Mouse (Mus musculus): ENCODE measurements around the gene Car14. TPM values are rescaled to one million over a fixed set of nuclear protein-coding genes. Genes with fewer than 3 reads are reported as not detected.
A peak's percentile ranks its signal among the peaks of the same experiment; 100 is the strongest.
"Not testable (repeated sequence)": the region's sequence is repeated elsewhere in the genome, so short reads cannot be mapped to it uniquely, and the experiment has no call there.

Gene Car14
- total and polyA plus RNA-seq, 2 experiments from 2014 or later: 126 to 137 TPM

- ATAC-seq (ENCODE audit: insufficient read depth, low read depth) (peak; percentile 13; the same call in 1 of the 2 replicates), DNase-seq (ENCODE audit: low spot score) (peak; percentile 76)
- H3K4me2 ChIP-seq (ENCODE audit: low read depth, low read length): peak overlapping the region; percentile 77
- H3K27me3 ChIP-seq (ENCODE audit: control insufficient read depth, insufficient read depth, low read length): no peaks in the 10 kb centered on the region
- H3K4me3 ChIP-seq (ENCODE audit: low read depth, low read length): peak overlapping the region; percentile 46
- 0 out of 2 replicates have a peak overlapping the region, but pooled peaks have one; percentile 1 for H3K9ac ChIP-seq (replicated peaks; ENCODE audit: low read depth, low read length)
- no peaks in the 10 kb centered on the region for H3K9me3 ChIP-seq (replicated peaks; ENCODE audit: control insufficient read depth, low read length)
- peak overlapping the region; percentile 86 for H3K27ac ChIP-seq (ENCODE audit: low read depth)
- TF ChIP-seq CTCF (IDR thresholded peaks at IDR 0.05; ENCODE audit: low read depth) (no peak), EP300 (IDR thresholded peaks at IDR 0.05; ENCODE audit: low read depth) (no peak)
- peaks cover 17% of the 10 kb centered on the region; the same call in 1 of the 2 replicates for H3K36me3 ChIP-seq (replicated peaks; ENCODE audit: control insufficient read depth, insufficient read depth, low read length)
- peaks cover 26% of the 10 kb centered on the region for H3K4me1 ChIP-seq (ENCODE audit: control insufficient read depth, insufficient read depth)
These were observed 2.2 kb downstream of the Car14 start for GRCm38 (mm10) chr3:95902373-95902625.

DNA sequence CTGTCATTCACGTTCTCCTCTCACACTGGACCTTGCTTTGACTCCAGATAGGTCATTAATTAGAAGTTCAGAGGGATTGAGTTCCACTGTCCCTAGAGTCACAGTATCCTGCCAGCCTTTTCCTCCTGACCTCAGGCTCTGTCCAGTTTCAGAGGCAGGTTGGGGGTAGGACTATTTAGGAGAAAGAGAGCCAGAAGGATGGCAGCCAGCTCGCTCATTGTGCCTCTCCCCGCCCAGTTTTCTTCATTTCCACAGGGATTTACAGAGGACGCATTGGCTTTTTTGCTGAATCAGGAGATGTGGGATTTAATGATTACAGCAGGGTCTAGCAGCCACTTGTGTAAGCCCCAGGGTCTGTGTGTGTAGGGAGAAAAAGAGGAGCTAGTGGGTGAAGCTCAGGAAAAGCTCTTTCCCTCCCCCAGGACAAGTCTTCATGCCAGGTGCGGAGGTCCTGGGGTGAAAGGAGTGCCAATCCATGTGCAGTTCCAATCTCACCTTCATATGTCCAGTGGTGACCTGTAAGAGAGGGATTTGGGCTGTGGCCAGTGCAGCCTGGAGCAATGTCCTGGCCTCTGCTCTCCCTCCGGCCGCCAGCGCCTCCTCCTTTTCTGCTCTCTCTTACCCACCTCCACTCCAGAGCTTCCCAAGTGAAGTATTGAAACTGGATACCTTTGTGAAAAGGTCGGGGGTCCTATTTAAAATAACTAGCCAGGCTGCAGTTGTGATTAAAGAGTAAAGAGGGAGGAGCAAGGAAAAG lies 2.7 kb downstream of the Car14 start:
- H3K36me3 ChIP-seq (replicated peaks; ENCODE audit: control insufficient read depth, insufficient read depth, low read length): peaks cover 18% of the 10 kb centered on the region; the same call in 1 of the 2 replicates
- no peaks in the 10 kb centered on the region for H3K27me3 ChIP-seq (ENCODE audit: control insufficient read depth, insufficient read depth, low read length)
- ATAC-seq (ENCODE audit: insufficient read depth, low read depth) (no peak), DNase-seq (ENCODE audit: low spot score) (peak; percentile 27)
- peaks cover 25% of the 10 kb centered on the region for H3K4me1 ChIP-seq (ENCODE audit: control insufficient read depth, insufficient read depth)
- TF ChIP-seq CTCF (IDR thresholded peaks at IDR 0.05; ENCODE audit: low read depth) (no peak), EP300 (IDR thresholded peaks at IDR 0.05; ENCODE audit: low read depth) (no peak)
- peak overlapping the region; percentile 77 for H3K4me2 ChIP-seq (ENCODE audit: low read depth, low read length)
- no peaks in the 10 kb centered on the region for H3K9me3 ChIP-seq (replicated peaks; ENCODE audit: control insufficient read depth, low read length)
- peak overlapping the region; percentile 86 for H3K27ac ChIP-seq (ENCODE audit: low read depth)
- H3K4me3 ChIP-seq (ENCODE audit: low read depth, low read length): peak overlapping the region; percentile 46
- 47% methylated on average over 9 of the region's 9 CpGs for WGBS
- 0 out of 2 replicates have a peak overlapping the region, but pooled peaks have one; percentile 2 for H3K9ac ChIP-seq (replicated peaks; ENCODE audit: low read depth, low read length)

DNA sequence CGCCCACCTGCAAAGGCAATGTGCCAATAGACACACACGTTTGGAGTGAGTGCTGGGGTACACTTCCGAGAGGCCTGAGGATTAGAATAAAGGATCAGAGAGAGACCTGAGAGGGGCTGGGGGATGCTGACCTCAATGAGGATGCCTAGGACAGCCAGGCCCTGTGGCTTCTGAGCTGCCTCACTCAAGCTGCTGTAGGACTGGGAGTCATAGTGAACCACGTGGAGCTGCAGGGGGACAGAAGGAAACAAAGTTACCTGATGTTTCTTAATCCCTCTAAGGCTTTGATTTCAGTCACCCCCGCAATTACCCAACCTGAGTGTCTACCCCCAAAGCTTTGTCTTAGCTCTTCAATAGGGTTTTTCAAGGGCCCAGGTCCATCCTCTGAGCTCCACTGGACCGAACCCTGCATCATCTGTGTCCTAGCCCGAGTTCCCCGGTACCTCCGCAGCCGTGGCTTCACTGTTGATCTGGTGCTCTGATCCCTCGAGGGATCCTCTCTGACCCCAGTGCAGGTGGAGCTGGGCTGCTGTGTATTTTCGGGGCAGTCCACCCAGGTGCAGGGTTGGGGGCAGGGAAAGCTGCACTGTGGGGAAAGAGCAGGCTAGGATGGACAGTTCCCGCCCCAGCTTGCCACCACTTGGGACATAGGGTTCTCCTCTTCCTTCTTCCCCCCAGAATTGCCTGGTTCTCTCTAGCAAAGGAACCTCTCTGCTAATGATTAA lies 4.5 kb downstream of the Car14 start:
- DNase-seq (ENCODE audit: low spot score) (no peak), ATAC-seq (ENCODE audit: insufficient read depth, low read depth) (no peak)
- Histone ChIP-seq H3K4me3 (ENCODE audit: low read depth, low read length) (no peak overlapping the region), H3K9ac (replicated peaks; ENCODE audit: low read depth, low read length) (no peak overlapping the region), H3K9me3 (replicated peaks; ENCODE audit: control insufficient read depth, low read length) (no peaks in the 10 kb centered on the region), H3K27ac (ENCODE audit: low read depth) (no peak overlapping the region), H3K27me3 (ENCODE audit: control insufficient read depth, insufficient read depth, low read length) (no peaks in the 10 kb centered on the region), H3K4me2 (ENCODE audit: low read depth, low read length) (no peak overlapping the region), H3K4me1 (ENCODE audit: control insufficient read depth, insufficient read depth) (peaks cover 13% of the 10 kb centered on the region), H3K36me3 (replicated peaks; ENCODE audit: control insufficient read depth, insufficient read depth, low read length) (peaks cover 18% of the 10 kb centered on the region)
- TF ChIP-seq EP300 (IDR thresholded peaks at IDR 0.05; ENCODE audit: low read depth) (no peak), CTCF (IDR thresholded peaks at IDR 0.05; ENCODE audit: low read depth) (no peak)
- WGBS: 77% methylated on average over 13 of the region's 13 CpGs

- not testable (repeated sequence) for DNase-seq (ENCODE audit: low spot score); H3K9ac ChIP-seq (replicated peaks; ENCODE audit: low read depth, low read length); H3K9me3 ChIP-seq (replicated peaks; ENCODE audit: control insufficient read depth, low read length); H3K27me3 ChIP-seq (ENCODE audit: control insufficient read depth, insufficient read depth, low read length); H3K27ac ChIP-seq (ENCODE audit: low read depth); H3K4me2 ChIP-seq (ENCODE audit: low read depth, low read length); ATAC-seq (ENCODE audit: insufficient read depth, low read depth); H3K4me3 ChIP-seq (ENCODE audit: low read depth, low read length)
- peaks cover 18% of the 10 kb centered on the region for H3K36me3 ChIP-seq (replicated peaks; ENCODE audit: control insufficient read depth, insufficient read depth, low read length)
- 83% methylated on average over 7 of the region's 7 CpGs for WGBS
- peaks cover 18% of the 10 kb centered on the region; the same call in 1 of the 2 replicates for H3K4me1 ChIP-seq (ENCODE audit: control insufficient read depth, insufficient read depth)
These were observed 9.0 kb downstream of the Car14 start for GRCm38 (mm10) chr3:95895501-95895900.

- peak; percentile 42 for DNase-seq (ENCODE audit: low spot score)
These were observed 10.0 kb downstream of the Car14 start for GRCm38 (mm10) chr3:95894317-95895160.

DNA sequence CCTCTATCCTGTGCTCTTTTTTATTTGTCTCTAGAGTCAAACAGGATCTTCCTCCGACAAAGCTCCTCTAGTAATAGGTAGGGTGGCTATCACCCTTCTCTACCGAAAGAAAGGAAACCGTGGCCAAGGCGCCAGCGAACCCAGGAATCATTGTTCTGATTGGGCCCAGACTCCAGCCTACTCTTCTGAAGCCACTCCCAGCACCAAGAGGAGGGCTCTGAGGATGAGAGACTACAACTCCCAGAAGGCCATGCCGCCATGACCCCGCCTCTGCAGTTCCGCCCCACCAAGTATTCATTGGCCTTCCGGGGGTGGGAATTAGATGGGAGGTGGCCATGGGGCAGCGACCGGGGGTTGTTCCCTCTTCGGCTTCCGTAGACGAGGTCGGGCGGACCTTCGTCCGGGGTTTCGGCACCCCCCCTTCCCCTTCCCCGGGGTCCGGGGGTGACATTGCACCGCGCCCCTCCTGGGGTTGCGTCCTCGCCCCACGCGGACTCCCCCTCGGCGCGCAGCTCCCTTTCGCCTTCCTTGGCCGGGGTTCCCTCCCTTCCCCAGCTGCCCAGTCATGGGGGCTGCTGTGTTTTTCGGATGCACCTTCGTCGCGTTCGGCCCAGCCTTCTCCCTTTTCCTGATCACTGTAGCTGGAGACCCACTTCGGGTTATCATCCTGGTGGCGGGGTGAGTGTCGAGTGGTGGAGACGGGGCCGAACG lies 10.7 kb downstream of the Car14 start, which contains the start of gene Aph1a:
Aph1a (plus strand) TSS at position 364 of the 711 bp plus-strand sequence.
- not testable (repeated sequence) for H3K9me3 ChIP-seq (replicated peaks; ENCODE audit: control insufficient read depth, low read length); H3K27me3 ChIP-seq (ENCODE audit: control insufficient read depth, insufficient read depth, low read length)
- Histone ChIP-seq H3K4me2 (ENCODE audit: low read depth, low read length) (peak within 1 kb of the TSS; percentile 81), H3K4me3 (ENCODE audit: low read depth, low read length) (peak within 1 kb of the TSS; percentile 63), H3K4me1 (ENCODE audit: control insufficient read depth, insufficient read depth) (peaks cover 18% of the 10 kb centered on the region; the same call in 1 of the 2 replicates), H3K9ac (replicated peaks; ENCODE audit: low read depth, low read length) (peak within 1 kb of the TSS; percentile 79), H3K27ac (ENCODE audit: low read depth) (peak within 1 kb of the TSS; percentile 94), H3K36me3 (replicated peaks; ENCODE audit: control insufficient read depth, insufficient read depth, low read length) (peaks cover 14% of the 10 kb centered on the region)
- peak; percentile 100 for DNase-seq (ENCODE audit: low spot score)
- peak; percentile 97 for ATAC-seq (ENCODE audit: insufficient read depth, low read depth)
- under 1% methylated on average over 23 of the region's 43 CpGs for WGBS

More at GRCm38 (mm10) chr3:95894317-95895160, 10.0 kb downstream of the Car14 start:
- H3K27ac ChIP-seq (ENCODE audit: low read depth): peak overlapping the region; percentile 94
- peak overlapping the region; percentile 79 for H3K9ac ChIP-seq (replicated peaks; ENCODE audit: low read depth, low read length)
- 6% methylated on average over 16 of the region's 16 CpGs for WGBS
- H3K36me3 ChIP-seq (replicated peaks; ENCODE audit: control insufficient read depth, insufficient read depth, low read length): peaks cover 18% of the 10 kb centered on the region
- peaks cover 18% of the 10 kb centered on the region; the same call in 1 of the 2 replicates for H3K4me1 ChIP-seq (ENCODE audit: control insufficient read depth, insufficient read depth)
- no peaks in the 10 kb centered on the region for H3K9me3 ChIP-seq (replicated peaks; ENCODE audit: control insufficient read depth, low read length)
- TF ChIP-seq EP300 (IDR thresholded peaks at IDR 0.05; ENCODE audit: low read depth): no peak
- TF ChIP-seq CTCF (IDR thresholded peaks at IDR 0.05; ENCODE audit: low read depth): no peak
- H3K4me2 ChIP-seq (ENCODE audit: low read depth, low read length): peak overlapping the region; percentile 81
- H3K4me3 ChIP-seq (ENCODE audit: low read depth, low read length): peak overlapping the region; percentile 63
- no peaks in the 10 kb centered on the region for H3K27me3 ChIP-seq (ENCODE audit: control insufficient read depth, insufficient read depth, low read length)
- peak; percentile 13; the same call in 1 of the 2 replicates for ATAC-seq (ENCODE audit: insufficient read depth, low read depth)

All from heart, postnatal 0 days (tissue).